Mouse (Mus musculus) ES-E14 (cell line): ENCODE data around the gene Pld5. TPM values are rescaled to one million over a fixed set of nuclear protein-coding genes. Genes with fewer than 3 reads are reported as not detected.

ENCODE experiments used
- DNase-seq: peaks from one replicate; pipeline ENCODE4 v3.0.0-alpha.2; 2013; ENCODE audit warnings: low read depth, low spot score
- H3K27ac ChIP-seq: 2 replicates; pipeline ENCODE4 v1.5.1; 2012; ENCODE audit warnings: low read depth, mild to moderate bottlenecking, low read length, moderate library complexity, mixed read lengths; ENCODE audit not compliant: poor library complexity, insufficient read depth, severe bottlenecking
- H3K36me3 ChIP-seq: 2 replicates; pipeline ENCODE4 v1.6.1; 2012; ENCODE audit warnings: mild to moderate bottlenecking, low read length, moderate library complexity, mixed read lengths; ENCODE audit not compliant: control insufficient read depth, poor library complexity, insufficient read depth, severe bottlenecking
- H3K4me1 ChIP-seq, 2 experiments: fragments of 150-350 bp in 1 of 2; sonication (generic) in 1 of 2; 2 replicates each; pipeline ENCODE4 v1.6.1; 2012; ENCODE audit warnings: low read length in 2 of 2, mild to moderate bottlenecking in 1 of 2, mixed read lengths in 1 of 2; ENCODE audit not compliant: control insufficient read depth in 2 of 2, insufficient read depth in 2 of 2, poor library complexity in 1 of 2
- H3K4me3 ChIP-seq, 2 experiments: fragments of 150-350 bp in 1 of 2; sonication (generic) in 1 of 2; 2 replicates each; pipeline ENCODE4 v1.5.1; 2012; ENCODE audit warnings: low read length in 2 of 2, low read depth in 1 of 2, mild to moderate bottlenecking in 1 of 2, mixed read lengths in 1 of 2; ENCODE audit not compliant: insufficient read depth in 1 of 2, poor library complexity in 1 of 2, severe bottlenecking in 1 of 2
- H3K9ac ChIP-seq: 2 replicates; pipeline ENCODE4 v1.6.1; 2012; ENCODE audit warnings: low read depth, mild to moderate bottlenecking, low read length, mixed read lengths; ENCODE audit not compliant: poor library complexity, insufficient read depth, severe bottlenecking
- H3K9me3 ChIP-seq: fragments of 150-350 bp; sonication (generic); 2 replicates; pipeline ENCODE4 v1.6.1; 2012; ENCODE audit warnings: low read depth, mild to moderate bottlenecking, low read length; ENCODE audit not compliant: control insufficient read depth, insufficient read depth
- CHD2 ChIP-seq: IDR thresholded peaks from 2 replicates; pipeline ENCODE4 v1.6.1; 2014; ENCODE audit warnings: mild to moderate bottlenecking, low read depth, low read length, inconsistent platforms
- HCFC1 ChIP-seq: IDR thresholded peaks from 2 replicates; pipeline ENCODE4 v1.6.1; 2012; ENCODE audit warnings: low read length, inconsistent platforms, borderline replicate concordance; ENCODE audit not compliant: insufficient read depth
- MAFK ChIP-seq: IDR thresholded peaks from 2 replicates; pipeline ENCODE4 v1.6.1; 2014; ENCODE audit warnings: mild to moderate bottlenecking, low read depth, low read length, inconsistent platforms; ENCODE audit not compliant: insufficient read depth
- ZC3H11A ChIP-seq: IDR thresholded peaks from 2 replicates; pipeline ENCODE4 v1.6.1; 2012; ENCODE audit warnings: low read depth, mild to moderate bottlenecking, inconsistent platforms, low read length, borderline replicate concordance
- ZNF384 ChIP-seq: IDR thresholded peaks from 2 replicates; pipeline ENCODE4 v1.6.1; 2012; ENCODE audit warnings: low read depth, low read length, inconsistent platforms
- in situ Hi-C, 2 experiments: fragments of 600-800 bp; cut with MboI; formaldehyde crosslinking; loops; one replicate each; pipeline ENCODE4 v1.15.1; 2025; ENCODE audit warnings: low sequenced_read_pairs in 2 of 2, inconsistent platforms in 1 of 2; ENCODE audit not compliant: unreplicated experiment in 2 of 2
- total RNA-seq: library from RNA; depleted of rRNA; stranded (reverse); fragments of 300-350 nt; gene quantifications from 2 replicates; pipeline ENCODE4 v1.2.3, GENCODE M21; 2012

The Pld5 gene
- total RNA-seq, 1 experiment, result not detected

DNA sequence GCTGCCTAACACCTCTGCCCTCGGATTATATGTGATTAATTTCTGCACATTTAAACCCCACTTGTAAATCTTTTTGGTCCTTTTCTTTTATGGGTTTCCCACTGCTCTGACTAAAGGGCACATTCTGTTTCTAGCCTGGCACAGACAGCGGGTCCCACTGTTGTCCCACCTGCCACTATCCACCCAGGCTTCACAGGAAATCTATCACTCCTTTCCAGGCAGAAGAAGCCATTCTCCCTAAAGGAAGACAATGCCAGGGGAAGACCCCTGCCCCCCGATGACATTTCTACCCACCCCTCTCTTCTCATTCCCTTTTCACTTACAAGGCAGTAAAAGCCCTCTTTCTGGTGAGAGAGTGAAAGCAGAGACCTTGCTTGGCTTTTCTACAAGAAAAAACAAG lies 259.0 kb downstream of the Pld5 start:
- no peaks in the 10 kb centered on the region for H3K9me3 ChIP-seq
- H3K36me3 ChIP-seq, result no peaks in the 10 kb centered on the region
- DNase-seq, result no peak
- no peak overlapping the region for H3K4me3 ChIP-seq
- in situ Hi-C loops, result no loop called here
- peaks cover 0 to 2% of the 10 kb centered on the region in 2 experiments; a peak in 1 of 4 replicates for H3K4me1 ChIP-seq
- no peak overlapping the region for H3K27ac ChIP-seq
- H3K9ac ChIP-seq, result no peak overlapping the region
- TF ChIP-seq CHD2 (no peak), MAFK (no peak), HCFC1 (no peak), ZC3H11A (no peak), ZNF384 (no peak)

- Histone ChIP-seq H3K9me3 (no peaks in the 10 kb centered on the region), H3K4me3 (no peak overlapping the region), H3K36me3 (no peaks in the 10 kb centered on the region), H3K27ac (no peak overlapping the region), H3K4me1 (no peaks in the 10 kb centered on the region), H3K9ac (no peak overlapping the region)
- TF ChIP-seq HCFC1 (no peak), CHD2 (no peak), ZNF384 (no peak), MAFK (no peak)
- DNase-seq, result no peak
- in situ Hi-C loops, result no loop called here
Observed at GRCm38 (mm10) chr1:176013497-176014268, 261.4 kb downstream of the Pld5 start.

- no peaks in the 10 kb centered on the region for H3K9me3 ChIP-seq
- H3K9ac ChIP-seq, result no peak overlapping the region
- DNase-seq, result no peak
- H3K4me1 ChIP-seq, result no peaks in the 10 kb centered on the region
- in situ Hi-C loops, result no loop called here
- H3K27ac ChIP-seq, result no peak overlapping the region
- no peak overlapping the region for H3K4me3 ChIP-seq
- no peaks in the 10 kb centered on the region for H3K36me3 ChIP-seq
- TF ChIP-seq CHD2 (no peak), ZNF384 (no peak), ZC3H11A (no peak), HCFC1 (no peak), MAFK (no peak)
Observed at GRCm38 (mm10) chr1:176011535-176011934, 263.6 kb downstream of the Pld5 start.

- Histone ChIP-seq H3K27ac (no peak overlapping the region), H3K4me3 (no peak overlapping the region), H3K9ac (no peak overlapping the region), H3K36me3 (no peaks in the 10 kb centered on the region), H3K4me1 (no peaks in the 10 kb centered on the region), H3K9me3 (no peaks in the 10 kb centered on the region)
- in situ Hi-C loops, result no loop called here
- TF ChIP-seq HCFC1, result no peak
- no peak for TF ChIP-seq ZNF384
- no peak for TF ChIP-seq CHD2
- no peak for TF ChIP-seq MAFK
- no peak for TF ChIP-seq ZC3H11A
- DNase-seq, result no peak
Observed at GRCm38 (mm10) chr1:176011072-176011471, 264.0 kb downstream of the Pld5 start.

GRCm38 (mm10) chr1:176008411-176008810 lies 266.7 kb downstream of the Pld5 start:
- TF ChIP-seq MAFK (no peak), ZC3H11A (no peak; the same call in 1 of the 2 replicates), CHD2 (no peak), ZNF384 (no peak), HCFC1 (no peak)
- in situ Hi-C loops, result no loop called here

More at GRCm38 (mm10) chr1:176008411-176008810, 266.7 kb downstream of the Pld5 start:
- Histone ChIP-seq H3K27ac (no peak overlapping the region), H3K4me1 (no peaks in the 10 kb centered on the region), H3K36me3 (no peaks in the 10 kb centered on the region), H3K9me3 (no peaks in the 10 kb centered on the region), H3K9ac (no peak overlapping the region), H3K4me3 (no peak overlapping the region)
- no peak for DNase-seq
